Mouse (Mus musculus): ENCODE measurements around the gene Tph1.

The Tph1 gene

DNA sequence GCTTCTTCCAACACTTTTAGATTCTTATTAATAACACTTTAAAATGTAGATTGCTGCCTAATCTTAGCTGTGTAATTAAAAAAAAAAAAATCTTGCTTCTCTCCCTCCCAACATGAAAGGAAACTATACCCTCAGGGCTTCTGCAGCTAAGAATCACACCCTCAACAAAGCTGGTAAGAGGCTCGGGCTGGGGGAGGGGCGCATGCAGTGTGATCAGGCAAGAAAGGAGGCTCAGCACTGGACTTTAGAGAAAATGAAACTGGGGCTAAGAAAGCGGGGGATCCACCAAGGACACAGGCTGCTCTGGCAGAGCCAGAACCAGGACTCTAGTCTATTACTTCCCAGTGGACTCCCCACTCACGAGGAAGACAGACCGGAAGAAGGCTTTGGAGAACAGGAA lies 71.2 kb downstream of the Tph1 start:
- DNase-seq (ENCODE audit: extremely low read depth, low read depth) = no peak

GRCm38 (mm10) chr7:46597006-46597405 lies 75.3 kb downstream of the Tph1 start:
- DNase-seq (ENCODE audit: extremely low read depth, low read depth) = no peak

Measured in MEL-GATA-1-ER (cell line).